Mouse (Mus musculus): ENCODE measurements around the gene Lrrc4.

DNA sequence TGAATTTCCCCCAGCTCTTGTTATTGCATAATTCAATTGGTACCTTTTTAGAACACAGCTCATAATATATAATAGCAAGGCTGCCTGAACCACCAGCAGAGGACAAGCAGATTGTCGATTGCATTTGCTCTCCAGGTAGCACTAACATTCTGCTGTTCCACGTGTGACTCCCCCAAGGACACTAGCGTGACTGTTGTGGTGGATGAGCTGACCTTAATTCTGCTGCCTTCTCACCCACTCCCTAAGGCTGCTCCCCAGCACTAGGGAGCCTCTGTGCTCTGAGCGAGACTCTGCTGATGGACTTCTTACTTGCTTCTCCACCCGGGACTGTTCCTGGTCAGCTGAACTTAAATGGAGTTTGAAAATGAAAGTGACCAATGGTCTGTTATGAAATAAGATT lies 26.8 kb downstream of the Lrrc4 start:
- TF ChIP-seq POLR2A (IDR thresholded peaks at IDR 0.05; ENCODE audit: insufficient read depth, low read length) (no peak), CTCF (IDR thresholded peaks at IDR 0.05; ENCODE audit: low read depth, low read length) (no peak), EP300 (IDR thresholded peaks at IDR 0.05; ENCODE audit: insufficient read depth, low read depth, low read length) (no peak)

All from ES-Bruce4 (cell line).